Mouse (Mus musculus) frontal cortex, postnatal 14 days (tissue): Measurements from ENCODE around the gene Col9a2.
"Not testable (repeated sequence)": the region's sequence is repeated elsewhere in the genome, so short reads cannot be mapped to it uniquely, and the experiment has no call there.

ENCODE experiments used
- DNase-seq, 2 experiments: peaks; one replicate each; pipeline ENCODE4 v3.0.0; 2022; ENCODE audit warnings: low spot score in 2 of 2

Gene Col9a2

DNA sequence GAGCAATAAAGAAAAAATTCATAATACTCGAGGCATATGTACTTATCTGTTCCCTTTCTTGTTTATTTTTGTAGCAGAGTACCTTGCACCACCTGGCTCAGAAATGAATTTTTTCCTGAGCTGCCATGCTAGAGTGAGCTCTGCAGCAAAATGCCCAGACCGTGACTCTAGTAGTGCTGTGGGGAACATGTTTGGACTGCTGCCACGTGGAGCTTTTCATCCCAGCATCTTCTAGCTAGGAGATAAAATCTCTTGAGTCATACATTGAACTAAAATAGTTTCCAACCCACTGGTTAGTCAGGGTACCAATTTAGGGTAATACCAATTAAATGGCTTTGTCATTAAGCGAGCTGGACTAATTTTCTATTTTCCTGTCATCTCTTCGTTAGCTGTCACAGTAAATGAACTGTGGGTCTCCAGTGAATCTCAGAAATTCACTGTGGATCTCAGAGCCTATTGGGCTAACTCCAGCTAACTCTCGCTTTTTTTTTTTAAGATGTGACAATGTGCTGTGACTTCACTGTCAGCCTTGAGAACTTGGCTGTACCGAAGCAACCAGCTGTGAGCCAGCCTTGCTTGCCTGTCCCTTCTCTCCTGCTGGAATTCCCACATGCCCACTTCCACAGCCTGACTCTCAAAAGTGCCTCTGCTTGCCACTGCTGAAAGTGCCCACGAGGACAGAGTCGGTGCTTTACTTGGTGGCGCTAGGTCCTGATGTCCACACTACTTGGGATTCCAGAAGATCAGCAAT lies 19.0 kb upstream of the Col9a2 start:
- no peak for DNase-seq

DNA sequence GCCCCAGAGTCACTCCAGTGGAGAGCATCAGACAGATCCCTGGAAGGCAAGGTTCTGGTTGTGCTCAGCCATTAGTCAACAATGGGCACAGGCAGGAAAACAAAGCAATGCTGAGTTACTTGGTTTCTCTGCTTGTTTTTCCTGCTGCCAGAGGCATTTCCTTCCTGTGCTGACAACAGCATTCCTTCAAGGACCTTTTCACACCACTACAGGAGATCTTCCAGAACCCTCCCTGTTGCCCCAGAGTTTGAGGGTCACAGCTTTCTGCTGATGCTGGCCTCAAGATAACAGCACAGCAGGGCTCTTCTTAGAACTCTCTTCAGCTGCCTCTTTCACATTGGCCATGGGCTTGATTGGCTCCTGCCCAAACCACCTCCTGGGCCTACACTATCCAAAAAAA lies 17.3 kb upstream of the Col9a2 start:
- DNase-seq: no peak

DNA sequence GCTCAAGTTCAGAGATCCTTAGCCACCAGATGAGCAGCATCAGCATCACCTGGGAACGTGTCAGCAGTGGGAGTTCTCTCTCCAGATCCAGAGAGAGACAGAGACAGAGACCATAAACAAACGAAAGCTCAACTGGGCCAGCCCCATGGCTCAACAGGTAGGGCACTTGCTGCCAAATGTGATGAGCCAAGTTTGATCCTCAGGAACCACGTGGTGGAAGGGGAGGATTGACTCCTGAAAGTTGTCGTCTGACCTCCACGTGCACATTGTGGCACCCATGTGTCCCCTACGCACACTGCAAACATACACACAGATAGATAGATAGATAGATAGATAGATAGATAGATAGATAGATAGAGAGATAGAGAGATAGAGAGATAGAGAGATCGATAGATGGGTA lies 15.7 kb upstream of the Col9a2 start:
- no peak for DNase-seq

DNA sequence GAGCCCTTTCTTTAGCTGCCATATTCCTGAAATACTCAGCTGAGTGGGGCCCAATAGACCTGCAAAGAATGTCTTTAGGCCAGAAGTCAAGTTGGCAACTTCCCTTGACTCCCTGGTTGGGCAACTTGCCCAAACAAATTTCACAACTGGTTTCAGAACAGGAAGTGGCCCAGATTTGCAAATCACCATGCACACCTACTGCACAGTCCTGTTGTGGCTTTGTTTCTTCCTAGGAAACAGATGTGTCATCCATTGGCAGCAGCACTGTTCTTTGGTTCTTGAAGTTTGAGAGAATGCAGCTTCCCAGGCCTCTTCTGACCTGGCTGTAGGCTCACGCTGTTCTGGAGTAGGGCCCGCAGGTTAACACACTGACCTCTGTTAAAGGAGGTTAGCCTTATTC lies 15.2 kb upstream of the Col9a2 start:
- DNase-seq: no peak

- no peak for DNase-seq
Measured at GRCm38 (mm10) chr4:121025681-121026080, 13.5 kb upstream of the Col9a2 start.

- no peak for DNase-seq
Measured at GRCm38 (mm10) chr4:121028146-121028545, 11.0 kb upstream of the Col9a2 start.

DNA sequence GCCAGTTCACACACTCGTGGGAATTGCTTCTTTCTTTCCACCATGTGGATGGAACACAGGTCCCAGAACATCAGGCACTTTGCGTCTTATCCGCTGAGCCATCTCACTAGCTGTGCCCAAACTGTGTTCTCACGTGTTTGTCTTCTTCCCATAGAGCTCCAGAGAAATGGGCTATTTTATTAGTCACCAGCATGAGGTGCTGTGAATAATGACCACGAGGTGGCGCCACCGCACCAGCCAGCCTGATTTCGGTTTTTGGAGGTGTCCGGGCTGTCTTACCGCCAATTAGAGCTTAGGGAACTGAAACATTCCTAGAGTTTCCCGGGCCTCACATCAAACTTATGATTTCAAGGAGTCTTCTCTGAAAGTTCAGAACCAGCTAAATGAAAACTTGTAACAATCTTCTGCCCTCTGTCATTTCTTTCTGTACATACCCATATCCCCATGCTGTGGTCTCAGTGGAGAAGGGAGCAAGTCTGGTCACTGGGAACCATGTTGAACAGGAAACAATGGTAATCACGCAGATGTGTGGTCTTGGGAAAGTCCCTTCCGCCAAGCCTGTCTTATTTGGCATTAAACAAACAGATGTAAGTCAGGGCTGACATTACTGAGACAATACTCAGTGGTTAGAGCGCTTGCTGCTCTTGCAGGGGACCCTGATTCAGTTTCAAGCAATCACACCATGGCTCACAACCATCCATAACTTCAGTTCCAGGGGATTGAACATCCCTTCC lies 10.4 kb upstream of the Col9a2 start:
- peak in 1 of 2 experiments; percentile 56 for DNase-seq

GRCm38 (mm10) chr4:121029632-121030031 lies 9.6 kb upstream of the Col9a2 start:
- DNase-seq: no peak

DNA sequence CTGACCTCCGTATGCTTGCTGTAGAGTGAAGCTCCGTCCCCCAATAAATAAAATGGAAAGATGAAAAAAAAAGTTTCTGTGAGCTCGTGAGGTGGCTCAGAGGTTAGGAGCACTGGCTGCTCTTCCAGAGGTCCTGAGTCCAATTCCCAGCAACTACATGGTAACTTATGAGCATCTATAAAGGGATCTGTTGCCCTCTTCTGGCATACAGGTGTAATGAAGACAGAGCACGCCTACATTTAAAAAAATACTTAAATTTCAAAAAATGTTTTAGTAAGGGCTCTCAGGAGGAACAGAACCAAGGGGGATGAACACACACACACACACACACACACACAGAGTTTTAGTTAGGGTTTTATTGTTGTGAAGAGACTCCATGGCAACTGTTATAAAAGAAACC lies 7.7 kb upstream of the Col9a2 start:
- DNase-seq: no peak

DNA sequence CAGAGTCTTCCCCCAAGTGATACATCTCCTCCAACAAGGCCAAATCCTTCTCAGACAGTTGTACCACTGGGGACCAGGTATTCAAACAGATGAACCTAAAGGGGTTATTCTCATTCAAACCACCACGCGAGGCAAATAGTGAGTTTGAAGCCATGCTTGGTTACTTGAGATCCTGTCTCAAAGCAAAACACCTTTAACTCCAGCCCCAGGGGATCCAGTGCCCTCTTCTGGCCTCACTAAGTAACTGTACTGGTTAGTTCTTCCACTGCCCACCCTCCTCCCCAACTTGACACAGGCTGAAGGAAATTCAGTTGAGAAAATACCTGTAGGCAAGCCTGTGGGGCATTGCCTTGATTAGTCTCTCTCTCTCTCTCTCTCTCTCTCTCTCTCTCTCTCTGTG lies 6.2 kb upstream of the Col9a2 start:
- DNase-seq: no peak

DNA sequence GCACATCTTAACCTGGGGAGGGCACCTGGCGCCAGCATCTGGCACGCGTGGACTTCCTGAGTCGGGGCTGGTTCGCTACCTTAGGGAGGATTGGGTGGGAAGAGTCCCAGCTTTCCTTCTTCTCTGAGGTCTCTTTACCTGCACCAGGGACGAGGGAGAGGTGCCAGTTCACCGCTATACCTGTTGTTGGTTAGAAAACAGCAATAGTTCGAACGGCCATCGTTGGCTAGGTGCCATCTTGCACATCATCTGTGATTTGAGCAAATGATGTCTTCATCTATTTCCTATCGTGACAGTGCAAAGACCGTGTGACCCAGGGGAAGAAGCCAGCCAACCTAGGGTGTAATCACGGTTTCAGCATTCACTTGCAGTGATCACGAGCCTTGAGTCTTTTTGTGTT lies 1.1 kb downstream of the Col9a2 start:
- no peak for DNase-seq

DNA sequence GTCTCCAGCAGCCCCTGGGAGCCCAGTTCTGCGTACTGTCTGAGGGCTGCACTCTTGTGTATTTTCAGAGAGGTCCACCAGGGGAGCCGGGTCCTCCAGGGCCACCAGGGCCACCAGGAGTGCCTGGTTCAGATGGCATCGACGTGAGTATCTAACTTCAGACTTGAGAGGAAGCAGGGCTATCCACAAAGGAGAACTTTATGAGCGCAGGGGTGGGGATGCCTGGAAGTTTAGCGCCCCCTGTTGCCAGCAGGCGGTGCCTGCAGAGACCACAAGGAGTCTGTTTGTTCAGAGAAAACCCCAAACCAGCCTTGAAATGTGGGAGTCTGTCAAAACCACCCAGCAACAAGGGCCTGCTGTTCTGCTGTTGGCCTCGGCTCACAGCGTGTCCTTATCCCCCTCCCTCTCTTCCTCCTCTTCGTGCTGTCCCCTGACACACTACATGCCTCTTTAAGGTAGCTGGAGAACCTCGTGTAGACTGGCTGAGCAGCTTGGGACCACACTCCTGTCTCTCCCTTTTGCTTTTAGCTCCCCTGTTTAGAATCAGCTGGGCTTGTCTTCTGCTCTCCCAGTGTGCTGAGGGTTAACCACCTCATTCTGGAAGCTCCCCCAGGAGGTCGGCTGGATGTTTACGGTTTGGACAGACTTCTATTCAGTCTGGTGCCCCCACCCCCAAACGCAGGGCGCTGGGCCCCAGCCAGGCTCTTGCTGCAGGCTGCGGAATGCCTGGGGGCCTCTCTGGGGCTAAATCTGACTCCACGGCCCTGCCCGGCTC lies 1.9 kb downstream of the Col9a2 start:
- peak; percentile 68 to 69 for DNase-seq

- no peak for DNase-seq
Measured at GRCm38 (mm10) chr4:121042472-121042871, 3.3 kb downstream of the Col9a2 start.

DNA sequence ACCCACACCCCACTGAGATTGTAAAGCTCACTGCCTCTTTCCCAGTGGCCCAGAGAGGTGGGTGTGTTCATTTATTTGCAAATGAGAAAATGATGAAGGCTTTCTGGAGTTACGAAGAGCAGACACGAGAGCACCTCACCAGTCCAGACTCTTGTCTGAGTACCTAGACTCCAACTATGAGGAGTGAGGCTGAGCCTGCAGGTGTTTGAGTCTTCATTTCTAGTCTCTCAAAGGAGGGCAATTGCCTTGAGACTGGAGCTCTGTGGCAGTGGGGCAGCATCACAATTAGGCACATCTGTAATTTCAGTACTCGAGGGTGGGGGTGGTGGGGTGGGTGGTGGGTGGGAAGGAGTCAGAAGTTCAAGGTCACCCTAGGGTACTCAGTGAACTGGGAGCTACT lies 3.8 kb downstream of the Col9a2 start:
- DNase-seq: no peak

DNA sequence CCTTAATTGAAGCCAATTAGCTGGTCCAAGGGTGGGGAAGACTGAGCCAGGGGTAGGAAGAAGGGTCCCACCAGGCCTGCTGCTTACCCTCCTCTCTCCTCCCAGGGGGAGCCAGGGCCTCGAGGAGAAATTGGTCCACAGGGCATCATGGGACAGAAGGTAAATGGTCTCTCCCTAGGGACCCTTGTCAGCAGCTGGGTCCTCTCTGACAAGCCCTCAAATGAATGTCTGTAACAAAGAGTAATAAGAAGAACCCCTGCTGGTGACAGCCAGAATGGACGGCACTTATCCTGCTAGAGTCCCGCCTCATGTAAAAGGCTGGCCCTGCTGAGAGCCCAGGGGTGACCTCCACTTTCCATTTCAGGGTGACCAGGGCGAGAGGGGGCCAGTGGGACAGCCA lies 12.7 kb downstream of the Col9a2 start:
- no peak for DNase-seq

DNA sequence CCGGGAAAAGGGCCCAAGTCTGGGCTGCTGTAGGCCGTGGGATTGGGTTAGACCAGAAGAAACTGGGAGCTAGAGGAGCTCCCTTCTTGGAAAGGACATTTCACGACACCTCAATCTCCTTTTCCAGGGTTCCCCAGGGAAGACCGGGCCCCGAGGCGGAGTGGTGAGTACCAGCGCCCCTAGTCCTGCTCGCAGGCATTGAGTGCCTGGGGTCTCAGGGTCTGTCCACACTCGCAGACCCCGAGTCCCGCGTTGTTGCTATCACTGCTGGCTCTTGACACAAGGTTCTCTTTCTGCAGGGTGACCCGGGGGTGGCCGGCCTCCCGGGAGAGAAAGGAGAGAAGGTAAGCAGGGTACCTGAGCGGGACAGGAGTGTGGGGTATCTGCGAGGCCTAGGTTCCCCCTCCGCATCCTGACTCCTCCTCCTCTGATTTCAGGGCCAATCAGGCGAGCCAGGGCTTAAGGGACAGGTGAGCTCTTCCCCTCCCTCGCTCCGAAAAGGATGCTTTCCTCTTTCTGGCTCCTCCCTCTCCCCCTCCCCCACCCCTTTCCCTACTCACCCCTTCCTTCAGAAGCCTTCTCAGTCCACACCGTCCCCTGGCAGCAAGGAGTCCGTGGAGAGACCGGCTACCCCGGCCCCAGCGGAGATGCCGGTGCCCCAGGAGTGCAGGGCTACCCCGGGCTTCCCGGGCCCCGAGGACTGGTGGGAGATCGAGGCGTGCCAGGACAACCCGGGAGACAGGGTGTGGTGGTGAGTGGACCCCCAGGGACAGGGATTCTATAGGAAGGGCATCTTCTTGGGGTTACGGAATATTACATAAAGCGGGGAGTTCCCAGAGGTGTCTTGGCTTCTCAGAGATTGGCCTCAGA lies 13.5 kb downstream of the Col9a2 start:
- no peak for DNase-seq

- DNase-seq: no peak
Measured at GRCm38 (mm10) chr4:121056342-121056741, 17.2 kb downstream of the Col9a2 start.

- no peak for DNase-seq
Measured at GRCm38 (mm10) chr4:121057032-121057431, 17.8 kb downstream of the Col9a2 start.

- DNase-seq: not testable (repeated sequence)
Measured at GRCm38 (mm10) chr4:121059218-121059617, 20.0 kb downstream of the Col9a2 start.

DNA sequence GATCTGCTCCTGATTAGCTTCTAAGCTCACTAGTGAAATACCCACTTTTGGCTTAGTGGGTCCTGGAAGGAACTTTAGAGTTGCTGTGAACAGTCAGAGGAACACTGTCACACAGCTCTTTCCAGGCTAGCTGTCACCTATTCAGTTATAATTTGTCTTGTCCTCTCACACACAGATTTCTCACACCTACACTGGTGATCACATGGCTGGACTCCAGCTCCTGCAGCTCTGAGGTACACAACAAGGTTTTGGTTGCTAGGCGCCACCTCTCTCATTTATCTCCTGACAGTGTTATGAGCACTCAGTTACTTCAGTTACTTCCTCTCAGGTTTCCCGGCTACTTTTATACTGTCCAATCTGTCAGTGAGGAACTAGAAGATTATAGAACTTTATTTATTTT lies 26.2 kb downstream of the Col9a2 start:
- DNase-seq: no peak

GRCm38 (mm10) chr4:121074250-121074649 lies 35.1 kb downstream of the Col9a2 start:
- no peak for DNase-seq
